Mouse (Mus musculus): ENCODE data around the gene Abcg1. TPM values are rescaled to one million over a fixed set of nuclear protein-coding genes. Genes with fewer than 3 reads are reported as not detected.

The Abcg1 gene
- 1.8 and 3.4 TPM in 2 replicates for polyA plus RNA-seq (2015; fragmentation: Nextera tagmentation; extraction: Ambion mirVana)

DNA sequence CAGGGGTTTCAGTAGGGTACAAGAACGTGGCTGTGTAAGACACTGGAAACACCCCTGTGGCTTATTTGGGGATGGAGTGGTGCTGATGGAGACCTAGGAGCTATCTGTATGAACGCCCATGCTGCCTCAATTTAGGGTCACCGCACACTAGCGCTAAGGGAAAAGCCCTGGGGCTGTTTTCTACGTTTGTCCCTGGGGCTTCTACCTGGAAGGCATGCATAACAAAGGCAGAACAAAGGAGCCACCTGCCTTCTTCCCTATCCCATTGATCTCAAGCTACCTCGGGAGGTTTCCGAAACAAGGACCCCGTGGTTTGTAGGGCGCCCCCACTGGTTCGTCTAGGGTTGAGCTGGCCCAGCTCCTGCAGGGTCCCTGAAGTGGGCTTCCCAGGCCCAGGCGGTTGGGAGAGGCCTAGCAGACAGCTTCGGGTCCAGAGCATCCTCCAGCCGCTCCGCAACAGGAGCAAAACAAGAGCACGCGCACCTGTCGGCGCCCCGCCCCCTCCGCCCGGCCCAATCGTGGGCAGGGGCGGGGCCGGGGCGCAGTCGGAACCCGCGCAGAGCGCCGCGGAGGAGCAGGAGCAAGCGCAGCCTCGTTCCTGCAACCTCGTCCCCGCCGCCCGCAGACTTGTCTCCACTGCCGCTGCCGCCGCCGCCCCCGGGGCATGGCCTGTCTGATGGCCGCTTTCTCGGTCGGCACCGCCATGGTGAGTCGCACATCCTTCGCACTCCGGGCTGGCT lies at the start of gene Abcg1:
Gene Abcg1 (plus strand): TSS at position 525 of the 740 bp plus-strand sequence.

GRCm38 (mm10) chr17:31129452-31129851 lies 72.0 kb downstream of the Abcg1 start, which contains the start of gene Tff3:
Gene Tff3, minus strand, starts transcription at chr17:31129646.

DNA sequence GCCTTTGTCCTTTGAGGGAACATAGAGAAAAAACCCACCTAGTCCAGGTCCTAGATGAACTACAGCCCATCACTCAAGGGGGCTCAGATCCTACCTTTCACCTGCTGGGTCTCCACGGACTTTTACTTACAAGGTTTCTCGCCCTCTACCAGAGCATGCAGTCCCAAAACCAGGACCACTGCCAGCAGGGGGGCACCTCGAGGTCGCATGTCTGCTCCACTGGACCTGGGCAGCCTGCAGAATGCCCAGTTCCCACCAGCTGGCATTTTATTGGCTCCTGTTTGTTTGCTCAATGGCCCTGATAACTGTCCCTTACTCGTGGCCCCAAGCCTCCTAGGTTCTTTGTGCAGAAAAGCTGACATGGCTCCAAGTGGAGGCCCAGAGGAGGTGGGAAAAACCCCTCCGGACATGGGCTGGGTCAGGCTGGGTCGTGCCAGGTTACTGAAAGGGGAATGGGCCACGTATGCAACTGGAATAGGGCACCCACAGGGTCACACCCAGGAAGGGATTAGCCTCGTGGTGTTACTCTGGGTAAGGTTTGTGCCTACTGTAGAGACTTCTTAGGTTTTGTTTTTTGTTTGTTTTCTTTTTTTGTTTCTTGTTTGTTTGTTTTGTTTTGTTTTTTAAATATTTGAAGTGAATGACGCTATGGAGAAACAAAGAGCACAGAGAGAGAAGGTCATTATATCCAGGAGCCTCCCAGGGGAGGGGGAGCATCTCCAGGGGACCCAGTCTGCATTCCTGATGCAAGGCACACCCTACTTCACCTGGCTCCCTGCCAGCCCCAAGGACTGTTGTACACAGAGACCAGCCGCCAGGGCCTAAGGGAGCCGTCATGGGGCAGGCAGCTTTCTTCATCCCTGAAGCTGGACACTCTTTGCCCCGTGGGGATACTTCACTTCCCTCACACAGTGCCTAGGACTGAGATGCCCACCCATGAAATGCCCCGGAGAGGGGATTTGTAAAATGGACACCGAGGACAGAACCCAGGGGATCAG lies 86.9 kb downstream of the Abcg1 start, which contains the start of gene Tff2:
Gene Tff2 (minus strand): TSS at position 243 of the 998 bp plus-strand sequence.

GRCm38 (mm10) chr17:31165127-31165526 lies 107.7 kb downstream of the Abcg1 start, which contains the start of gene Tff1:
Gene Tff1, minus strand, starts transcription at chr17:31165277.

Other genes starting within 250 kb of the Abcg1 start
- not detected in 2 replicates for gene Glp1r, start 155.9 kb upstream of the Abcg1 start, polyA plus RNA-seq (2015; fragmentation: Nextera tagmentation; extraction: Ambion mirVana)
- gene Umodl1, start 103.0 kb upstream of the Abcg1 start, polyA plus RNA-seq (2015; fragmentation: Nextera tagmentation; extraction: Ambion mirVana), result 0.14 and 0.17 TPM in 2 replicates
- 0.30 TPM in 1 of 2 replicates, not detected in the other for gene Tff3, start 72.0 kb downstream of the Abcg1 start, polyA plus RNA-seq (2015; fragmentation: Nextera tagmentation; extraction: Ambion mirVana)
- not detected in 2 replicates for gene Tff2, start 86.6 kb downstream of the Abcg1 start, polyA plus RNA-seq (2015; fragmentation: Nextera tagmentation; extraction: Ambion mirVana)
- not detected in 2 replicates for gene Tff1, start 107.6 kb downstream of the Abcg1 start, polyA plus RNA-seq (2015; fragmentation: Nextera tagmentation; extraction: Ambion mirVana)
- gene Tmprss3, start 141.3 kb downstream of the Abcg1 start, polyA plus RNA-seq (2015; fragmentation: Nextera tagmentation; extraction: Ambion mirVana), result not detected in 2 replicates
- gene Ubash3a, start 150.2 kb downstream of the Abcg1 start, polyA plus RNA-seq (2015; fragmentation: Nextera tagmentation; extraction: Ambion mirVana), result 0.06 and 0.13 TPM in 2 replicates
- gene Rsph1, start 219.7 kb downstream of the Abcg1 start, polyA plus RNA-seq (2015; fragmentation: Nextera tagmentation; extraction: Ambion mirVana), result 0.18 and 0.53 TPM in 2 replicates
- 0.74 and 1.5 TPM in 2 replicates for gene Slc37a1, start 229.1 kb downstream of the Abcg1 start, polyA plus RNA-seq (2015; fragmentation: Nextera tagmentation; extraction: Ambion mirVana)

Measured in skeletal muscle tissue, postnatal 0 days (tissue).